Mouse (Mus musculus) monocyte, adult 2 months (primary cell): Measurements from ENCODE around the gene Rela.
A peak's percentile ranks its signal among the peaks of the same experiment; 100 is the strongest.

Experiments used
- DNase-seq, 2 experiments: peaks; one replicate each; pipeline ENCODE4 v3.0.0; 2022; ENCODE audit warnings: low spot score in 2 of 2, low read depth in 1 of 2

Gene Rela

DNA sequence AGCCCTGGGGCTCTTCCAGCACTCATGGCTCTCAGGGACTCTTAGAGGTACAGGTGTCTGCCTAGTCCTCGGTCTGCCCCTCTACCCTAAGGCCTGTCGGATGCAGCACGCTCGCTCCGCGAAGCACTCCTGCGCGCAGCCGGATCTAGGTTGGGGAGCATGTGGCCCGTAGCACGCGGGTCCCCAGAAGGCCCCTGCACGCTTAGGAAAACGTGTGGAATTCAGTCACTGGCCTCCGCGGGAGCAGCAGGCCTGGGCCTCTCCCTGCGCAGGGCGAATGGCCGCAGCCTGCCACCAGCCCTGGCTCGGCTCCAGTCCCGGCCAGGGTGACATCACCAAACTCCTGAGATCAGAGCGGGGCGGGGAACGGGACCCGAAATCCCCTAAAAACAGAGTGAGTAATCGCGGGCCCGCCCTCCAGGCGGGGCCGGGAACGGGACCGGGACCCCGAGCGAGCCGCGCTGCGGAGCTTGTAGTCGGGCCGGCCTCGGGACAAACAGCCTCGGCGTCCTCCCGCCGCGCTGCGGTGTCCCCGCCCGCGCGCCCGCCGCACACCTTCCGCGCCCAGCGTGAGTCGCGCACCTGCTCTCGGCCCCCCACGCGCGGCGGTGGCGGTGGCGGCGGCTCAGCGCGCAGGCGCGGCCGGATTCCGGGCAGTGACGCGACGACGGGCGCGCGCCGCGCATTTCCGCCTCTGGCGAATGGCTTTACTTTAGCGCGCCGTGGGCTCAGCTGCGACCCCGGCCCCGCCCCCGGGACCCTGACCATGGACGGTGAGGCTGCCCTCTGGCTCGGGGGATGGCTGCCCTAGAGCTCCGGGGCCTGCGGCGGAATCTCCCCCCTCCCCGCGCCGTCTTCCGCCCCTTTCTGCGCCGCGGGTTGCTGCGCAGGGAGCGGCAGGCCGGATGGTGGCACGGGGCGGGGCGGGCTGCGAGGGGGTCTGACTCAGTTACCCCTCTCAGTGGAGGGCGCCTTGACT, at the start of gene Rela:
Gene Rela, plus strand, starts transcription at position 415 of the 979 bp plus-strand sequence.
- DNase-seq, result peak; percentile 71 to 92

GRCm38 (mm10) chr19:5589159-5589558, 48.1 kb upstream of the Rela start:
- no peak for DNase-seq

DNA sequence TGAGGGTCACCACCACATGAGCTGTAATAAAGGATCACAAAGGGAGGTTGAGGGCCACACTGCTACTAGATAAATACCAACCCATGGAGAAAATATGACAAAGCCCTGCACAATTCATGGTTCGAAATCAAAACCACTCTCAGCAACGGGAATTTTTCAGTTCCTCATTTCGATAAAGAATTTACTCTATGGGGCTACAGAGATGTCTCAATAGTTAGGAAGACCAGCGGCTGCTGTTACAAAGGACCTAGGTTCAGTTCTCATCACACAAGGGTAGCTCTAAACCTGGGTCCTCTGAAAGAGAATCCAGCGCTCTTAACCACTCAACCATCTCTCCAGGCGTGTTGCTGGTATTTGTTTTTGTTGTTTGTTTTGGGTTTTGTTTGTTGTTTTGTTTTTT, 45.4 kb upstream of the Rela start:
- DNase-seq, result no peak

GRCm38 (mm10) chr19:5599224-5599623, 38.1 kb upstream of the Rela start:
- DNase-seq, result no peak

- DNase-seq, result peak in 1 of 2 experiments; percentile 33
Measured at GRCm38 (mm10) chr19:5601752-5602541, 35.3 kb upstream of the Rela start, which contains the start of gene Rnaseh2c. Gene Rnaseh2c, plus strand, starts transcription at chr19:5601873.

DNA sequence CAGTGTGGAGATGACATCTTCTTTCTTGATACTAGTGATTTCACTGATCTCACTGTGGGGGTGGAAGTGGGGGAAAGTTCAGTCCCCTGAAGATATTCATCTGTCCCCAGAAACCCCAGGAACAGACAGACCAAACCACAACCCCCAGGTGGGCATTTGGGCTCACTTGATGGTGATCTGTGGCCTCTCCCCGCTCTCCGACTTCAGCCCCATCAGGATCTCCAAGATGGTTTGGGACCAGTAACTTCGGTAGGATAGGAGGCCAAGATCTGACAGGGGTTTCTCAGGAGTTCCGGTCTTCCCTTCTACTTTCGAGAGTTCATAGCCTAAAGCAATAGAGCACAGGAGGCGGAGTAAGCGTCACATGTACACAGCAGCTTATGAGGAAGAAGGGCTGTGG, 33.6 kb upstream of the Rela start:
- no peak for DNase-seq

DNA sequence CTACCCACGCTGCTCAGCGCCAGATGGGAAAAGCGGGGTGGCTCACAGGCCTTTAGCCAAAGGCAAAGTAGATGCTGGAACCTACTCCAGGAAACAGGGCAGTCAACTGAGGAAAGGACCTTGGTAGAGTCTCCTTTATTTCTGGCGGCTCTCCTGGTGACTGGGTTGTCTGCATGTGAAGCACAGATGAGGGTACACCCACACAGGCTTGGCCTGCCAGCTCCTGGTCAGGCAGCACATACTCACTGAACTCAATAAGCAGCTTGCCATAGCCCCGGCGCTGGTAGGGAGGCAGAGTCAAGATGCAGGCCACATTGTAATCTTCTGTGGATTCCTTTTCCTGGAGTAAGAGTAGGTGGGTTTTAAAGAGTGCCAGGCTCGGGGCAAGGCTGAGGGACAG, 32.2 kb upstream of the Rela start:
- no peak for DNase-seq

DNA sequence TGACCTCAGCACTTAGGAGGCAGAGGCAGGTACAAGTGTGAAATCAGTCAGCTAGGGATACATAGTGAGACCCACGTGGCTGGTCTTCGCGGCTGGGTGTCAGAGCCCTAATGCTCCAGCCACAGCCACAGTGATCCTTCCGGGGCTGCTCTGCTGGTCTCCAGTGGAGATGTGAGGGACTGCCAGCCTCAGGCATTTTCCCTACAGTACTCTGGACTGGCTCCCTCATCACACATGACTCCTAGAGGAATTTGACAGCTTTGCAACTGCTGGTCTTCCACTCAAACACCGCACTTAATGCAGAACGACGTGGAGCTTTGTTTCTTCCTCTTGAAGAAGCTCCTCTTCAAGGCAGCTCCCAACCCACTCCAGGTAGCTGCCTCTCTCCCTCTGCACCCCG, 31.1 kb upstream of the Rela start:
- DNase-seq, result no peak

DNA sequence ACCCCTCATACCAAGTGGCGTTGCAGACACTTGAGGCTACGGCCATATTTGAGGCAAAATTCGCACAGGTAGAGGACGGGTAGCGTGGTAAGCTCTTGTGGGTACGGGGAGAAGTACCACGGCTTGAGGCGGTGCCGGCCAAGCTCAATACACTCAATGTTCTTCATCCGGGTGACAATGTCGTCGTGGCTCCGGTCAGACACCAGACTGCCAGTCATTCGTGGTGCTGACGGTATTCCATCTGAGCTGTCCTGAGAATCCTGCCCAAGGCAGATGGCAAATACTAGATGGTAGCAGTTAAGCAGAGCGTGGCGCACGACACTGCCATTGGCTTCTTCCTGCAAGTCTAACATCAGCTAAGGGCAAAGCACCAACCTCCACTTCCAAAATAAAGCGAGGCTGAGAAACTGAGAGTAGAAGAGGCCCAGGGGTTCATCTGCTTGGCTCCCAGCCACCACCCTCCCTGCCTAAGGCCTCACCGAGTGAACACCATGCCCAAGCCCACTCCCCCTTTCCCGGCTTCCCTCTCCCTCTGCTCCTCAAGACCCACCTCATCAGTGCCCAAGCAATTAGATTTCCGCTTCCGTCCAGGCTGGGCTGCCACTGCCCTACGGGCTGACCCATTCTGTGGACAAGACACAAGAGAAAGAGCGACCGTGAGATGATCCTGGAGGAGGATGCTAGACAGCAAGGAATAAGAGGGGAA, 29.4 kb upstream of the Rela start:
- no peak for DNase-seq

DNA sequence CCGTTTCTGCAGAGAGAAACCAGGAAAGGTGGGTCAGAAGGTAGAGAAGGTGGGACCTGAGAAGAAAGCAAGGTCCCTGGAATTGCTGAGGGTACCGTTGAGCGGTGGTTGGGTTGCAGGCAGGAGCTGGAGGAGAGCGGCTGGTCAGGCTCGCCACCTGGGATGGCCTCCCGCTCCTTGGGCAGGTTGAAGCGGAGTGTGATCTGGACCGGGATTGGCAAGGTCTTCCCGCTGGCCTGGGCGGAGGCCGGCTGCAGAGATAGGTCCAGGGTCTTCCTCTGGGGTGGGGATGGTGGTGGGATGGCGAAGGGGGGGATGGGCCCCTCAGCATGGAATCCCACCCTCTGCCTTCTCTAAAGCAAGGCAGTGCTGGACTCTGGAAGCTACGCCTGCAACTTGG, 28.6 kb upstream of the Rela start:
- no peak for DNase-seq

- no peak for DNase-seq
Measured at GRCm38 (mm10) chr19:5609171-5609546, 28.1 kb upstream of the Rela start.

- DNase-seq, result peak; percentile 69 to 95
Measured at GRCm38 (mm10) chr19:5609547-5610404, 27.5 kb upstream of the Rela start, which contains the start of gene Kat5. Gene Kat5, minus strand, starts transcription at chr19:5610237.

DNA sequence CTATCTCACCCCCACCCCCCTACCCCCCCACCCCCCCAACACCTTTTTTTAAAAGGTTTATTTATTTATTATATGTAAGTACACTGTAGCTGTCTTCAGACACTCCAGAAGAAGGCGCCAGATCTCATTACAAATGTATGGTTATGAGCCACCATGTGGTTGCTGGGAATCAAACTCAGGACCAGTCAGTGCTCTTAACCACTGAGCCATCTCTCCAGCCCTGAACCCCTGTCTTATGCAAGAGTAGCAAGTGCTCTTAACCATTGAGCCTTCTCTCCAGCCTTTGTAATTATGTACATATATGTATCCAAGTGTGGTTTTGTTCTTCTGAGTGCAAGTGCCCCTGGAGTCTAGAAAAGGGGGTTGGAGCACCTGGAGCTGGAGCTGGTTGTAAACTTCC, 25.3 kb upstream of the Rela start:
- DNase-seq, result no peak

GRCm38 (mm10) chr19:5612762-5613411, 24.4 kb upstream of the Rela start:
- no peak for DNase-seq

GRCm38 (mm10) chr19:5614953-5615352, 22.3 kb upstream of the Rela start:
- DNase-seq, result no peak

DNA sequence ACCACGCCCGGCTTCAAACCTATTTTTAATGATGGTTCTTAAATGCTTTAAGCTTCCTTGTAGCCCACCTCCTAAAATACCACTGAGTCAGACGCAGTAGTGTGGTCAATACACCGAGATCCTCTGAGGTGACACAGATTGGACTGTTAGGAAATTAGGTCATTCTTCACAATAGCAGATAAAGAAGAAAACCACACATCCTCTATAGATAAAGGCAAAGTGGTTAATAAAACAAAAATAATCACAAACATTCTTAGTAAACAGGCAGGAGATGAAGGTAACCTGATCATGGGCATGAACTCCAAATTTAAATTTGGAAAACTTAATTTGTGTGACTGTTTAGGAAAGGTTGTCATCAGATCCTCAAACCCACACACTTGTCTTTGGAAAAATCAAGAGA, 17.3 kb upstream of the Rela start:
- DNase-seq, result no peak

DNA sequence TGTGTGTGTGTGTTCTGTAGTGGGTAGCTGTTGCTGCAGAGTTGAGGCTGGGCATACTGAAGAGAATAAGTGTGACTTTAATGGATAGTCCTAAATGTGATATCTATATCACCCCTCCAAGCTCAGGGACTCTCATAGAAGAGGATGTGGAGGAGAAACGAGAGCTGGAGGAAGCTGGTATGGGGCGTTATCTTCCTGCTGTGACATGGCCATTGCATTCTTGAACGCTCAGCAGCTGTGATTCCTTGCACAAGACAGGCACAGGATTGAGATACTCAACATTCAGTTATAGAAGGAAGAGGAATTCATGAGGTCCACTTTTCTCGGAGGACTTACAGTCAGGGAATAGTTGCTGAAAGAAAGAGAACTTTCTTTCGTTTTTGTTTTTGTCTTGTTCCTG, 15.4 kb upstream of the Rela start:
- no peak for DNase-seq

DNA sequence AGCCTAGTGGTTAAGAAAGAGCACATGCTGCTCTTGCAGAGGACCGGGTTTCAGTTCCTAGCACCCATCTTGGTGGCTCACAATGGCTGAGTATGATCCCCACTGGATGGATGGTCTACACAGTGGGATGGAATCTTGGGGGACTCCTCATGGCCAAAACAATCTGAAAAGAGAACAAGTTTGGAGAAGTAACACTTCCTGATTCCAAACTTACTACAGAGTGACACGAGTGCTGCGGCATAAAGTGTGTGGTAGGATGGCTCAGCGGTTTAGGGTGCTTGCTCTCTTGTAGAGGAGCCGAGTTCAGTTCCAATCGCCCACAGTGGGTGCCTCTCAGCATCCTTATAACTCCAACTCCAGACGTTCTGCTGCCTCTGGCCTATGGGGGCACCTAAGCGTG, 12.0 kb upstream of the Rela start:
- DNase-seq, result no peak

GRCm38 (mm10) chr19:5629907-5630306, 7.4 kb upstream of the Rela start:
- DNase-seq, result no peak

GRCm38 (mm10) chr19:5632120-5632519, 5.2 kb upstream of the Rela start:
- no peak for DNase-seq
